Mouse (Mus musculus): Measurements from ENCODE around the gene Zmynd19.

GRCm38 (mm10) chr2:24976960-24977359 is 27.4 kb downstream of the Zmynd19 start:
- TF ChIP-seq CTCF (IDR thresholded peaks at IDR 0.05; ENCODE audit: low read depth, low read length) = no peak
- TF ChIP-seq POLR2A (IDR thresholded peaks at IDR 0.05; ENCODE audit: borderline replicate concordance, low read depth, low read length) = no peak

Measured in bone marrow macrophage, adult 2 months (primary cell).